9 mouse cellular contexts compared by ENCODE assay signal in the genomic region with DNA sequence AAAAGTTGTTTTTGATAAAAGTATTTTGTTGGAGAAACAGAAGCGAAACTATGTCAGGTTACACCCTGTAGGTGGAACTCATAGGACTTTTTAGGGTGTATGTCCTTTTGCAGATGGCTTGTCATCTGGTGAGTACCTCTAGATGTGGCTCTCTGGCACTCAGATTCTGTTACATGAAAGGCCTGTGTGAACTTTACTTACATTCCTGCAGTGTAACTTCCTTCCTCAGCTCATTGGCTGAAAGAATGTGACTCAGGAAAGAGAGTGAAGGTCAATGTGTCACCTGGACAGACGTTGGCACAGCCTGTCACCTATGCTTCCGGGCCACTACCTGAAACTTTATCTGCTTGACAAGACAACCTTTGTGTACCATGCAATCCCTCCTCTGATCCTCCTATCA.
"Had no signal": no experiment of that assay in that cellular context is flagged by ENCODE, and none has a peak within 500 bp of the region (broad histone marks: within the 10 kb centered on the region; RNA-seq: fewer than 3 reads in every experiment).

No protein-coding gene starts in this region.

- ATAC-seq: midbrain, embryonic 16.5 days had no signal

- DNase-seq: lung, adult 18-20 months; lung, embryonic 14.5 days; lung, postnatal 10 days; lung, postnatal 4 days; midbrain, embryonic 14.5 days; right cerebral cortex, postnatal 14 days; thymus, postnatal 25 days; thymus, postnatal 4 days had no signal
